Mouse (Mus musculus) hindbrain, embryonic 12.5 days (tissue): Measurements from ENCODE around the gene Itga9. TPM values are rescaled to one million over a fixed set of nuclear protein-coding genes. Genes with fewer than 3 reads are reported as not detected.

ENCODE experiments used
- ATAC-seq: fragments of 200-750 bp; cut with Nextera tagmentation; 2 replicates; pipeline ENCODE4 v1.8.0; 2017; ENCODE audit warnings: moderate TSS enrichment; ENCODE audit not compliant: low FRiP score
- H3K27ac ChIP-seq: fragments of 300-500 bp; sonication (generic); 2 replicates; pipeline ENCODE4 v1.5.1; 2016; ENCODE audit warnings: mild to moderate bottlenecking
- H3K27me3 ChIP-seq: fragments of 300-500 bp; sonication (generic); 2 replicates; pipeline ENCODE4 v1.6.1; 2016; ENCODE audit warnings: mild to moderate bottlenecking
- H3K36me3 ChIP-seq: fragments of 300-500 bp; sonication (generic); 2 replicates; pipeline ENCODE4 v1.6.1; 2016; ENCODE audit warnings: mild to moderate bottlenecking
- H3K4me1 ChIP-seq: fragments of 300-500 bp; sonication (generic); 2 replicates; pipeline ENCODE4 v1.6.1; 2016
- H3K4me2 ChIP-seq: fragments of 300-500 bp; sonication (generic); replicated peaks from 2 replicates; pipeline ENCODE4 v1.6.1; 2016; ENCODE audit warnings: mild to moderate bottlenecking
- H3K4me3 ChIP-seq: fragments of 300-500 bp; sonication (generic); 2 replicates; pipeline ENCODE4 v1.5.1; 2016; ENCODE audit warnings: mild to moderate bottlenecking
- H3K9ac ChIP-seq: fragments of 300-500 bp; sonication (generic); 2 replicates; pipeline ENCODE4 v1.6.1; 2016; ENCODE audit warnings: mild to moderate bottlenecking, moderate library complexity
- H3K9me3 ChIP-seq: fragments of 300-500 bp; sonication (generic); replicated peaks from 2 replicates; pipeline ENCODE4 v1.6.1; 2016; ENCODE audit warnings: mild to moderate bottlenecking
- WGBS: fragments of 180-500 bp; shearing (Covaris S2); methylation state at CpG from one replicate; pipeline ENCODE4 v1.1.7; 2016; 5-methylcytosine and 5-hydroxymethylcytosine counted together
- polyA plus RNA-seq: library from polyadenylated mRNA; unstranded; fragments of >200 nt; fragmentation: Nextera tagmentation; extraction: Ambion mirVana; gene quantifications from 2 replicates; pipeline ENCODE4 v1.2.1, GENCODE M21; 2016

Gene Itga9
- polyA plus RNA-seq, 1 experiment from 2014 or later, result 12.4 TPM

DNA sequence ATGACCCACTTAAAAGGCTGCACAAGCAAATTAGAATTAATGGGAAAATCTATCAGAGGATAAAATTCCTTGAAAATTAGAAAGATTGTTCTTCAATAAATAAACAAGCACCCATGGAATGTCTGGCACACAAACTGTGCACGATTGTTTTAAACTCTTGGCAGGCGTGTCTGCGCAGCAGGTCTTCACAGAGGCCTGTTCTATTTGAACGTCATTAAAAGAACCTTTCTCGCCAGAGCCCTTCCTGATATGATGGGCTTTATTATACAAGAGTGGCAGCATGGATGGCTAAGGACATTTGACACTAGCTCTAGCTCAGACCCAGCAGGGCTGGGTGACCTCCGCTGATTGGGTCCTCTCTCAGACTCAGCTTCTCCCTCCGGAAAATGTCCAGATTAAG lies 192.6 kb downstream of the Itga9 start:
- Histone ChIP-seq H3K9ac (no peak overlapping the region), H3K27me3 (no peaks in the 10 kb centered on the region), H3K4me2 (no peak overlapping the region), H3K27ac (no peak overlapping the region), H3K4me1 (peaks cover 16% of the 10 kb centered on the region), H3K4me3 (no peak overlapping the region), H3K9me3 (0 out of 2 replicates have a peak, but pooled peaks cover 3% of the 10 kb centered on the region), H3K36me3 (no peaks in the 10 kb centered on the region)
- WGBS, result 68% methylated on average over 7 of the region's 7 CpGs
- no peak for ATAC-seq

DNA sequence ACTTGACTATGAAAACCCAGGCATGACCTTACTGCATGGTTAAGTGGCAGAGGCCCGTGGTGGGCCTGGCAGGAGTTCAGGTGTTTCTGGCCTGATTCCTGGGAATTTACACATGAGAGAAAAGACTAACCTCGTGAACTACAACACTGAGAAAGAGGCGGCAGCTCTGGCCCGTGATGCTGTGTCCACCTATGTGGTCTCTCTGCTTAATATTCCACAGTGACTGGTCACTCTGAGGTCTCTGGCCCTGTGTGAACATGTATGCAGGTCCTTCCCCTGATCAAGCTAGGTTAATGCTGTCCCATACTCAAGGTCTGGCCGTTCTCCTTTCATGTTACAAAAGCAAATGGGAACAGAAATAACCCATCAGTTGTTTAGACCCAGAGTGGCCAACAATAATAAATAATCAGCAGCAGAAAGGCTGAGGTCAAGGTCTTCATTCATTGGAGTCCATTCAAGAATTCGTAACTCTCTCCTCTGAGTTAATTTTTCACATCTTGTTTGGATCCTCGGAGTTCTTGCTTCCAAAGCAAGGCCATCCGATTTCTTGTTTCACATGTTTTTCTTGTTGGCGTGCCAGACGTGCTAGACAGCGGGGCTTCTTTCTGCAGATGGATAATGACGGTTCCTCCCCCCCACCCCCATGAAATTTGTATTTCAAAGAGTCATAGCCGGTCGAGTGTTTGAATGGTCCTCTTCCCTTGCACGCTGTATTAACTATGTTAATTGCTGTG lies 194.9 kb downstream of the Itga9 start:
- no peak overlapping the region for H3K4me2 ChIP-seq
- peaks cover 8% of the 10 kb centered on the region for H3K4me1 ChIP-seq
- no peak for ATAC-seq
- H3K27ac ChIP-seq, result no peak overlapping the region
- no peak overlapping the region for H3K9ac ChIP-seq
- 0 out of 2 replicates have a peak, but pooled peaks cover 3% of the 10 kb centered on the region for H3K9me3 ChIP-seq
- no peaks in the 10 kb centered on the region for H3K36me3 ChIP-seq
- 51% methylated on average over 15 of the region's 15 CpGs for WGBS
- no peak overlapping the region for H3K4me3 ChIP-seq
- no peaks in the 10 kb centered on the region for H3K27me3 ChIP-seq

DNA sequence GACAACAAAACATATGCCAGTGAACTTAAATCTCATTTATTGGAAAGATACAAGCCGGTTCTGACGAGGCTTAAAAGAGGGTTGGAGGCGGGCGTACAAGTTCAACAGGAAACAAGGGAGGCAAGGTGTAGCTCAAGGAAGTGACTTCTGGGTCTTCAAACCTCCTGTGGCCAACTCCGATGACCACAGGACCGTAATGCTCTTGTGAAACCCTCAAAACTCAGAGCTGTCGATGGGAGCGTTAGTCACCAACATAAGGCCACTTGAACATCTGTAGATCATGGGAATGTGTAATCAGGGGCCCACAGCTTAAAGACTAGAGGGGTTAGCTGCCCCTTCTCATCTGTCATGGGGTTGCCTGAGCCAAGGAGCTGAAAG lies 195.4 kb downstream of the Itga9 start:
- Histone ChIP-seq H3K4me1 (peaks cover 8% of the 10 kb centered on the region), H3K9me3 (0 out of 2 replicates have a peak, but pooled peaks cover 3% of the 10 kb centered on the region)
- 75% methylated on average over 8 of the region's 8 CpGs for WGBS

DNA sequence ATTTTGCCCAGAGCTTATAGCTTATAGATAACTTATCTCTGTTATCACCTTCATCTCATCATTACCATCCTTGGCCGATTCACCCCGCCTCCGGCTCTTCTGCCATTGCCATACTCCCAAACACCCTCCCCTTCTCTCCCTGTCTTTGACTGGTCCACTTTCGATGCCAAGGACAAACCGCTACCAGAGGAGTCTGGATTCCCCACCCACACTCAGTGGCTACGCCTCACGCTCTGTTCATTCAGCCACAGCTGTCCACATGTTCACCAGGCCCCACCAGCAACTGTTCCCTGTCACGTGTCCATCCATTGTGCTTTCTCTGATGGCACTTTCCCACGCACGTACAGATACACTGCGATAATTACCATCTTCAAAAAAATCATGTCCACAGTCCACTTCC lies 195.9 kb downstream of the Itga9 start:
- H3K9me3 ChIP-seq, result 0 out of 2 replicates have a peak, but pooled peaks cover 3% of the 10 kb centered on the region
- WGBS, result 92% methylated on average over 11 of the region's 11 CpGs
- ATAC-seq, result no peak

More for the DNA sequence above, 195.4 kb downstream of the Itga9 start:
- Histone ChIP-seq H3K36me3 (no peaks in the 10 kb centered on the region), H3K4me3 (no peak overlapping the region), H3K4me2 (no peak overlapping the region), H3K27ac (no peak overlapping the region), H3K9ac (no peak overlapping the region), H3K27me3 (no peaks in the 10 kb centered on the region)
- ATAC-seq, result no peak

DNA sequence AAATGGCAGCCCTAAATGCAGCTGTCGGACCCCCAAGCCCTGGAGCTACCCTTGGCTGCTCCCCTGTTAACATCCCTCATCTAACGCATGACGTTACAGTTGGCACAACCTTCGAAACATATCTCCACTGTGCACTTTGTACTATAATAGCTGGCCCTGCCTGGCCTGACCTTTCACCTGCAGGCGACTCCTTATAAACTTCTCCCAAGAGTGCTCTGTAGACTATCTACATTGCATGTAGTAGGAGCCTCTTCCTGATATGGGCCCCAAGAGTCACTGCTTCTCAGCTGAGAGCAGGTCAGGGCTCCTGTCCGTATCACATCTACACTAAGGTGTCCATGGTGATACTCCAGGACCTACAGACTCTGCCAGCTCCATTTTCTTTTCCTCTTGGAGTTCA lies 199.2 kb downstream of the Itga9 start:
- no peaks in the 10 kb centered on the region for H3K27me3 ChIP-seq
- H3K9ac ChIP-seq, result no peak overlapping the region
- no peaks in the 10 kb centered on the region for H3K9me3 ChIP-seq
- 90% methylated on average over 6 of the region's 6 CpGs for WGBS
- no peaks in the 10 kb centered on the region for H3K36me3 ChIP-seq
- H3K4me2 ChIP-seq, result no peak overlapping the region
- no peak overlapping the region for H3K27ac ChIP-seq
- ATAC-seq, result no peak
- H3K4me1 ChIP-seq, result peaks cover 8% of the 10 kb centered on the region; the same call in 1 of the 2 replicates
- H3K4me3 ChIP-seq, result no peak overlapping the region

More for the DNA sequence above, 195.9 kb downstream of the Itga9 start:
- no peaks in the 10 kb centered on the region for H3K36me3 ChIP-seq
- H3K4me1 ChIP-seq, result peaks cover 8% of the 10 kb centered on the region
- H3K9ac ChIP-seq, result no peak overlapping the region
- H3K4me3 ChIP-seq, result no peak overlapping the region
- H3K4me2 ChIP-seq, result no peak overlapping the region
- H3K27me3 ChIP-seq, result no peaks in the 10 kb centered on the region
- H3K27ac ChIP-seq, result no peak overlapping the region

DNA sequence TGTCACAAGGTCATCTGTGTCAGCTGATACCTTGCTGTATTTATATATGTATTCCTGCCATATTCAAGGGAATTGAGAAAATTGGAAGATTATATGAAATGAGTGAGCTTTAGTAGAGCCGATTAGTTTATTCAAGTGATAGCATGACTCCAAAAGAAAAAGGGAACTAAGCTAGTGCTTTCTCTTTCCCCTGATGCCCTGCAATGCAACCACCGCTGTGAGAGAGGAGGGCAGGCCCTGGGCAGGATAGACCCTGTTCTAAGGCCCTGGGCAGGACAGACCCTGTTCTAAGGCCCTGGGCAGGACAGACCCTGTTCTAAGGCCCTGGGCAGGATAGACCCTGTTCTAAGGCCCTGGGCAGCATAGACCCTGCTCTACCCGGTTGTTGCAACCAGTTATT lies 201.2 kb downstream of the Itga9 start:
- no peak overlapping the region for H3K4me3 ChIP-seq
- ATAC-seq, result no peak
- no peak overlapping the region for H3K4me2 ChIP-seq
- H3K36me3 ChIP-seq, result no peaks in the 10 kb centered on the region
- H3K9me3 ChIP-seq, result no peaks in the 10 kb centered on the region
- no peak overlapping the region for H3K9ac ChIP-seq
- WGBS, result 97% methylated on average over 3 of the region's 3 CpGs
- H3K27ac ChIP-seq, result no peak overlapping the region
- no peaks in the 10 kb centered on the region for H3K27me3 ChIP-seq
- H3K4me1 ChIP-seq, result no peaks in the 10 kb centered on the region

DNA sequence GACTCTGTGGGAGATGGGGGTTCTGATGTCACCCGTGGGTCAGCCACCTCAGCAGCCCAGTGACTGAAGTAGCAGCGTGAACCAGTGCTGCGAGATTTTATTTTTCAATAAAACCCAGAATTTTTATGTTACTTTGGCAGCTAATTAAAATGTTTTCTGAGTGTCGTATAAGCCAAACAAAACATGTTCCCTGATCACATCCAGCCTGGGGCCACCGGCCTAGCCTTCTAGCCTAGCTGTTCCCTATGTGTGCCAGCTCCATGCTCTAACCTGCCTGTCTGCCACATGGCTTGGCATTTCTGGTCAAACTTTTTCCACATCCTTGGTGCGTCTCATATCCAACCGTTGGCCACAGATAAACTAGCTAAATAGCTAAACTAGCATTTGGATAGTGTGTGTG lies 205.7 kb downstream of the Itga9 start:
- H3K9me3 ChIP-seq, result peaks cover 4% of the 10 kb centered on the region; the same call in 1 of the 2 replicates
- 92% methylated on average over 7 of the region's 7 CpGs for WGBS
- H3K4me2 ChIP-seq, result no peak overlapping the region
- H3K27me3 ChIP-seq, result no peaks in the 10 kb centered on the region
- H3K36me3 ChIP-seq, result no peaks in the 10 kb centered on the region
- H3K4me1 ChIP-seq, result peaks cover 4% of the 10 kb centered on the region; the same call in 1 of the 2 replicates
- no peak overlapping the region for H3K4me3 ChIP-seq
- H3K9ac ChIP-seq, result no peak overlapping the region
- no peak for ATAC-seq
- H3K27ac ChIP-seq, result no peak overlapping the region

DNA sequence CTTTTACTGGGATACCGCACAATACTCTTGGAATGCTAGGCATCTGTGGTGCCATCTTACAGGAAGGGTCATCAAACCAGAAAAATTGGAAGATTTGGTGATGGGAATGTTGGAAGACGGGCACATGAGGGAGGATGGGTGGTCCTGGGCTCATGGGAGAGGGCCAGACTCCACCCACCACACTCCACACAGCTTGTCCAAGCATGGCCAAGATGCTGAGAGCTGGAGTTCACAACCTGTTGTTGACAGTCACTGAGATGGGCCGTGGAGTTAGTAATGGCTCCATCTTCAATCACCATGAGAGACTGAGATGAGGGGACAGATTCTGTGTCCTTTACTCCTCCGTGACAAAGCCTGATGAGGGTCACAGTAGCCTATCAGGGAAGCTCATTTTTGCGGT lies 207.0 kb downstream of the Itga9 start:
- H3K36me3 ChIP-seq, result no peaks in the 10 kb centered on the region
- no peak overlapping the region for H3K27ac ChIP-seq

DNA sequence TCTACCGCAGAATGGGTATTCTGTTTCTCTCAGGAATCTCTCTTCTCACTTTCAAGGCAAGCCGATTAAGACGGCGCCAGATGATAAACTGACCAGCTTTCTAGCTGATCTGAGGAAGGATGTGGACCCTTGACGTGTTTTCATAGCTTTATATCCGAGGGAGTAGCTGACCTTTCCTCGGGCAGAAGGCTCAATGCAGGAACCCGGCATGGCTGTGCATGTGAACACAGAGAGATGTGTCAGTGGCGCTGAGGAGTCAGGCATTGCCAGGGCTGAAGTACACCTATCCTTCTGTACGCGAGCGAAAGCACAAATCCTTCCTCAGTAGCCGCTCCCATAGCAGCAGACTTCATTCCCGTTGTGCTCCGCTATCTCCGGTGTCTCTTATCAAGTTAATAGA lies 207.6 kb downstream of the Itga9 start:
- H3K27ac ChIP-seq, result no peak overlapping the region

More for the DNA sequence above, 207.0 kb downstream of the Itga9 start:
- no peak overlapping the region for H3K4me2 ChIP-seq
- H3K9me3 ChIP-seq, result peaks cover 4% of the 10 kb centered on the region; the same call in 1 of the 2 replicates
- ATAC-seq, result no peak
- H3K27me3 ChIP-seq, result no peaks in the 10 kb centered on the region
- H3K4me3 ChIP-seq, result no peak overlapping the region
- H3K9ac ChIP-seq, result no peak overlapping the region
- H3K4me1 ChIP-seq, result peaks cover 6% of the 10 kb centered on the region
- 84% methylated on average over 5 of the region's 5 CpGs for WGBS

DNA sequence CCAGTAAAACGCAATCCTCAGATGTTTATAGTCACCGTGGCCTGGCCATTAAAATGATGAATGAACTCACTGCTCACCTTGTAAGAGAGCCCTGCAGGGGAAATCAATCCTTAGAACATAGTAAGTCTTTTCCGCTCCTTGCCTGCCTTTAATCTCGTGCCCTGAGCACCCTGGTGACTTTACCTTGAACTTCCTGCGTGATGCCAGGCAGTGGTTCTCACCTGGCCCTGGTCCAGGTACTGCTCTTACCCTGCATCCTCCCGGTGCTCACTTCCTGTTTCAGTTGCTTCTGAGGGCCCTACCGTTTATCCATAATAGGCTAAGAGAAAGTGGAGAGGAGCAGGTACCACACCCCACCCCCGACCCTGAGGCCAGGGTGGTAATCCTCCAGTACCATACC lies 208.0 kb downstream of the Itga9 start:
- Histone ChIP-seq H3K36me3 (no peaks in the 10 kb centered on the region), H3K27me3 (no peaks in the 10 kb centered on the region), H3K9me3 (peaks cover 4% of the 10 kb centered on the region; the same call in 1 of the 2 replicates), H3K9ac (no peak overlapping the region), H3K27ac (peak overlapping the region; percentile 8; the same call in 1 of the 2 replicates), H3K4me2 (no peak overlapping the region), H3K4me3 (no peak overlapping the region), H3K4me1 (peaks cover 9% of the 10 kb centered on the region)
- ATAC-seq, result no peak
- WGBS, result 77% methylated on average over 8 of the region's 8 CpGs

More for the DNA sequence above, 207.6 kb downstream of the Itga9 start:
- Histone ChIP-seq H3K9me3 (peaks cover 4% of the 10 kb centered on the region; the same call in 1 of the 2 replicates), H3K27me3 (no peaks in the 10 kb centered on the region), H3K4me1 (peaks cover 9% of the 10 kb centered on the region), H3K36me3 (no peaks in the 10 kb centered on the region), H3K9ac (no peak overlapping the region), H3K4me2 (no peak overlapping the region), H3K4me3 (no peak overlapping the region)
- 86% methylated on average over 16 of the region's 16 CpGs for WGBS
- ATAC-seq, result no peak

DNA sequence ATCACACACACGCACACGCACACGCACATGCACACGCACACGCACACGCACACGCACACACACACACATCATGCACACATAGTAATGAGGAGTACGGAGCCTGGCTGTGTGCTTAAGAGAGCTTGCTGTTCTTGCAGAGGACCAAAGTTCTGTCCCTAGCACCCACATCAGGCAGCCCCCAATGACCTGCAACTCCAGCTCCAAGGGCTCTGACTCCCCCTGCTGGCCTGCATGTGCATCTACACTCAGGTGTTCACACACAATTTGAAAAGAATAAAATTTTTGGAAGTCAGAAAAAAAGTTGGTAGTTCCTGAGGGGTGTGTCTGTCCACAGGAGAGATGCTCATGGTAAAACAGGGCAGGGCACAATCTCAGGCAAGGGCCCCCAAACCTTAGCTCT lies 209.1 kb downstream of the Itga9 start:
- H3K4me1 ChIP-seq, result peaks cover 9% of the 10 kb centered on the region
- H3K36me3 ChIP-seq, result no peaks in the 10 kb centered on the region
- ATAC-seq, result no peak
- H3K27me3 ChIP-seq, result no peaks in the 10 kb centered on the region
- peaks cover 4% of the 10 kb centered on the region; the same call in 1 of the 2 replicates for H3K9me3 ChIP-seq
- no peak overlapping the region for H3K4me3 ChIP-seq
- no peak overlapping the region for H3K27ac ChIP-seq
- no peak overlapping the region for H3K4me2 ChIP-seq
- no peak overlapping the region for H3K9ac ChIP-seq
- WGBS, result 93% methylated on average over 8 of the region's 8 CpGs

DNA sequence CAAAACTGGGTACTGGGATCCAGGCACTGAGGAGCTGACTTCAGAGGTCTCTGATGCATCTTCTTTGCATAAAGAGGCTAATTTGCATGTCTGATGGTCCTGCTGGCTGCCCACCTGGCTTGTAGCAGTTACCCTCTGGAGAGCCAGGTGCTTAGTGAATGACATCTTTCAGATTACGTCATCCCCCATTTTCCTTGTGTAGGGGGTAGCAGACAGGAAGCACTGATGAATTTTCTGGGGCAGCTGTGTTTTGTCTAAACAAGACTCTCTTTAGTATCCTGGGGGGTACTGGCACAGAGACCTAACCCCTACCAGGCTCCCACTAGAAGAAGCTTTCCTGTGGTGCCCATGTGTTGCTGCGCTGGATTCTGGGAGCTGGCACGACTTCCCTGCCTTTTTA lies 212.0 kb downstream of the Itga9 start:
- no peak overlapping the region for H3K27ac ChIP-seq
- WGBS, result 65% methylated on average over 3 of the region's 3 CpGs

More for the DNA sequence above, 212.0 kb downstream of the Itga9 start:
- Histone ChIP-seq H3K4me3 (no peak overlapping the region), H3K9me3 (peaks cover 4% of the 10 kb centered on the region; the same call in 1 of the 2 replicates), H3K9ac (no peak overlapping the region), H3K4me1 (peaks cover 22% of the 10 kb centered on the region), H3K4me2 (no peak overlapping the region), H3K27me3 (no peaks in the 10 kb centered on the region), H3K36me3 (no peaks in the 10 kb centered on the region)
- no peak for ATAC-seq
